Mouse (Mus musculus): ENCODE data around the gene Mta3. TPM values are rescaled to one million over a fixed set of nuclear protein-coding genes. Genes with fewer than 3 reads are reported as not detected.

The Mta3 gene
- polyA plus RNA-seq, 1 experiment from 2014 or later: 44.5 TPM

- ATAC-seq (replicated peaks; ENCODE audit: insufficient number of reproducible peaks, low FRiP score, low TSS enrichment, low read depth) (no peak), DNase-seq (ENCODE audit: low spot score) (no peak)
- Histone ChIP-seq H3K27me3 (ENCODE audit: control insufficient read depth, insufficient read depth, low read length) (no peaks in the 10 kb centered on the region), H3K9ac (replicated peaks; ENCODE audit: low read length) (no peak overlapping the region), H3K9me3 (replicated peaks; ENCODE audit: control insufficient read depth, low read length) (no peaks in the 10 kb centered on the region), H3K36me3 (replicated peaks; ENCODE audit: control insufficient read depth, insufficient read depth, low read depth, low read length) (no peaks in the 10 kb centered on the region), H3K27ac (replicated peaks; ENCODE audit: low read depth, low read length) (no peak overlapping the region), H3K4me3 (ENCODE audit: low read depth, low read length) (no peak overlapping the region), H3K4me2 (ENCODE audit: low read depth, low read length) (no peak overlapping the region), H3K4me1 (ENCODE audit: control insufficient read depth, insufficient read depth, low read length) (no peaks in the 10 kb centered on the region)
- WGBS: 92% methylated on average over 6 of the region's 6 CpGs
Observed at GRCm38 (mm10) chr17:83730123-83730522, 24.2 kb downstream of the Mta3 start.

GRCm38 (mm10) chr17:83732166-83732629, 26.2 kb downstream of the Mta3 start:
- H3K27ac ChIP-seq (replicated peaks; ENCODE audit: low read depth, low read length): no peak overlapping the region
- 58% methylated on average over 10 of the region's 10 CpGs for WGBS
- H3K4me2 ChIP-seq (ENCODE audit: low read depth, low read length): no peak overlapping the region
- no peak overlapping the region for H3K4me3 ChIP-seq (ENCODE audit: low read depth, low read length)
- H3K4me1 ChIP-seq (ENCODE audit: control insufficient read depth, insufficient read depth, low read length): no peaks in the 10 kb centered on the region
- no peaks in the 10 kb centered on the region for H3K27me3 ChIP-seq (ENCODE audit: control insufficient read depth, insufficient read depth, low read length)
- no peaks in the 10 kb centered on the region for H3K36me3 ChIP-seq (replicated peaks; ENCODE audit: control insufficient read depth, insufficient read depth, low read depth, low read length)
- no peaks in the 10 kb centered on the region for H3K9me3 ChIP-seq (replicated peaks; ENCODE audit: control insufficient read depth, low read length)
- ATAC-seq (replicated peaks; ENCODE audit: insufficient number of reproducible peaks, low FRiP score, low TSS enrichment, low read depth) (no peak), DNase-seq (ENCODE audit: low spot score) (peak; percentile 15)
- H3K9ac ChIP-seq (replicated peaks; ENCODE audit: low read length): no peak overlapping the region

DNA sequence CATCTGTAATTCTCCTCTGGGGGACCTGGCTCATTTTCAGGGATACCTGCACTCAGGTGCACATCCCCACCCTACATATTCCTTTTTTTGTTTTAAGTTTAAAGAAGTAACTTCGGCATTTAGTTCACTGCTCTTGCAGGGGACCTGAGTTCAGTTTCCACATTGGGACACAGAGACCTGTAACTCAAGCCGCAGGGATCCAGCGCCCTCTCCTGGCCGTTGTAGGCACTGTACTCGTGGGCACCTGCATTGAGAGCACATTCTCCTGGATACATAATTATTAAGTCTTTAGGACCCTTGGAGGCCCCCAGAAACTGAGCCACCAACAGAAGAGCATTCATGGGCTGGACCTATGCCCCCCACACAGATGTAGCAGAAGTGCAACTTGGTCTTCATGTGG, 26.8 kb downstream of the Mta3 start:
- no peak overlapping the region for H3K4me3 ChIP-seq (ENCODE audit: low read depth, low read length)
- DNase-seq (ENCODE audit: low spot score): peak; percentile 66
- no peaks in the 10 kb centered on the region for H3K4me1 ChIP-seq (ENCODE audit: control insufficient read depth, insufficient read depth, low read length)
- no peak overlapping the region for H3K9ac ChIP-seq (replicated peaks; ENCODE audit: low read length)
- H3K27me3 ChIP-seq (ENCODE audit: control insufficient read depth, insufficient read depth, low read length): no peaks in the 10 kb centered on the region
- no peaks in the 10 kb centered on the region for H3K36me3 ChIP-seq (replicated peaks; ENCODE audit: control insufficient read depth, insufficient read depth, low read depth, low read length)
- no peaks in the 10 kb centered on the region for H3K9me3 ChIP-seq (replicated peaks; ENCODE audit: control insufficient read depth, low read length)
- no peak overlapping the region for H3K27ac ChIP-seq (replicated peaks; ENCODE audit: low read depth, low read length)
- no peak overlapping the region for H3K4me2 ChIP-seq (ENCODE audit: low read depth, low read length)
- WGBS: 40% methylated on average over 5 of the region's 5 CpGs
- no peak for ATAC-seq (replicated peaks; ENCODE audit: insufficient number of reproducible peaks, low FRiP score, low TSS enrichment, low read depth)

- 92% methylated on average over 9 of the region's 9 CpGs for WGBS
- Histone ChIP-seq H3K9ac (replicated peaks; ENCODE audit: low read length) (no peak overlapping the region), H3K9me3 (replicated peaks; ENCODE audit: control insufficient read depth, low read length) (no peaks in the 10 kb centered on the region), H3K4me2 (ENCODE audit: low read depth, low read length) (no peak overlapping the region), H3K27ac (replicated peaks; ENCODE audit: low read depth, low read length) (no peak overlapping the region), H3K27me3 (ENCODE audit: control insufficient read depth, insufficient read depth, low read length) (no peaks in the 10 kb centered on the region), H3K4me3 (ENCODE audit: low read depth, low read length) (no peak overlapping the region), H3K36me3 (replicated peaks; ENCODE audit: control insufficient read depth, insufficient read depth, low read depth, low read length) (no peaks in the 10 kb centered on the region), H3K4me1 (ENCODE audit: control insufficient read depth, insufficient read depth, low read length) (no peaks in the 10 kb centered on the region)
- ATAC-seq (replicated peaks; ENCODE audit: insufficient number of reproducible peaks, low FRiP score, low TSS enrichment, low read depth): no peak
- no peak for DNase-seq (ENCODE audit: low spot score)
Observed at GRCm38 (mm10) chr17:83736701-83737100, 30.7 kb downstream of the Mta3 start.

- Histone ChIP-seq H3K27ac (replicated peaks; ENCODE audit: low read depth, low read length) (no peak overlapping the region), H3K27me3 (ENCODE audit: control insufficient read depth, insufficient read depth, low read length) (no peaks in the 10 kb centered on the region), H3K9me3 (replicated peaks; ENCODE audit: control insufficient read depth, low read length) (no peaks in the 10 kb centered on the region), H3K9ac (replicated peaks; ENCODE audit: low read length) (no peak overlapping the region), H3K36me3 (replicated peaks; ENCODE audit: control insufficient read depth, insufficient read depth, low read depth, low read length) (no peaks in the 10 kb centered on the region), H3K4me3 (ENCODE audit: low read depth, low read length) (no peak overlapping the region), H3K4me2 (ENCODE audit: low read depth, low read length) (no peak overlapping the region), H3K4me1 (ENCODE audit: control insufficient read depth, insufficient read depth, low read length) (no peaks in the 10 kb centered on the region)
- DNase-seq (ENCODE audit: low spot score) (no peak), ATAC-seq (replicated peaks; ENCODE audit: insufficient number of reproducible peaks, low FRiP score, low TSS enrichment, low read depth) (no peak)
- 91% methylated on average over 8 of the region's 8 CpGs for WGBS
Observed at GRCm38 (mm10) chr17:83737775-83738174, 31.8 kb downstream of the Mta3 start.

DNA sequence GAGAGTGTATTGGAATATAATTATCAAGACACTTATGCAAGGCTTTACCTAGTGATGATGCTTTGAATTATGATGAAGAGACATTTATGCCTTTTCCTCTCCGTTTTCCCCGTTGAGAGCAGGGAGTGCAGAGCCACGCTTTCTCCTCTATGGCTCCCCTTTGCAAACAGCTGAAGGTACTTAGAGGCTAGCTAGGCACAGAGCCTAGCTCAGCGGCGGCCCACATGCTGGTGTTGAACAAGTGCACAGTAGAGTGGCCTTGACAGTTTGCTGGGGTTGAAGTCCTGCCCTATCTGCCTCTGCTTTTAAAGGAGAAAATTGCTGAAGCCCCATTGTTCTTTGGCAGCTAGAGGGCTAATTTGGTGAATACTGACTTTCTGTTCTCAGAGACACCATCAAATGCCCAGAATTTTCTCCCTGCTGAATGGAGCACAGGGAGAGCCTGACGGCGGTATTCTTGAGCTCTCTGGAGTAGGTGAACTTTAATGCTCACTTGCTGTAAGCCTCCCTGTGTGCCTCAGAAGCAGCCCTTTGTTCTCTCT, 34.2 kb downstream of the Mta3 start:
- Histone ChIP-seq H3K9me3 (replicated peaks; ENCODE audit: control insufficient read depth, low read length) (no peaks in the 10 kb centered on the region), H3K27ac (replicated peaks; ENCODE audit: low read depth, low read length) (no peak overlapping the region), H3K36me3 (replicated peaks; ENCODE audit: control insufficient read depth, insufficient read depth, low read depth, low read length) (no peaks in the 10 kb centered on the region), H3K4me3 (ENCODE audit: low read depth, low read length) (no peak overlapping the region), H3K4me2 (ENCODE audit: low read depth, low read length) (no peak overlapping the region), H3K27me3 (ENCODE audit: control insufficient read depth, insufficient read depth, low read length) (no peaks in the 10 kb centered on the region), H3K4me1 (ENCODE audit: control insufficient read depth, insufficient read depth, low read length) (no peaks in the 10 kb centered on the region), H3K9ac (replicated peaks; ENCODE audit: low read length) (no peak overlapping the region)
- WGBS: 76% methylated on average over 7 of the region's 7 CpGs
- ATAC-seq (replicated peaks; ENCODE audit: insufficient number of reproducible peaks, low FRiP score, low TSS enrichment, low read depth) (no peak), DNase-seq (ENCODE audit: low spot score) (no peak)

DNA sequence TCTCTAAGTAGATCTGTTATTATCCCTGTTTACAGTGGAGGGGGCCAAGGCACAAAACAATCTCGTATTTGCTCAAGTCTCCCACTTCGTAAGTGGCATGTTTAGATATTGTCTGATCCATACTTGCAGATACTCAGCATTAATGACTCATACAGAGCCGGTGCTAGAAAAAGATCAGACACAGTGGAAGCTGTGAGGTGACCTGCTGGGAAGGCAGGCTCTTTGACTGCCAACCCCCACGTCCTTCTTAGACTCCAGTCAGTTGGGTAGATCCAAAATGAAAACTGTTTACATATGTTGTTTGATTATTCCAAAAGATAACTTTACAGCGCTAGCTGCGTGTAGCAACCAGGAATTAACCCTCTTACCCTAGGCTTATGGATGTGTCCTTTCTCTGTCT, 35.3 kb downstream of the Mta3 start:
- Histone ChIP-seq H3K27me3 (ENCODE audit: control insufficient read depth, insufficient read depth, low read length) (no peaks in the 10 kb centered on the region), H3K27ac (replicated peaks; ENCODE audit: low read depth, low read length) (no peak overlapping the region), H3K9ac (replicated peaks; ENCODE audit: low read length) (no peak overlapping the region), H3K36me3 (replicated peaks; ENCODE audit: control insufficient read depth, insufficient read depth, low read depth, low read length) (no peaks in the 10 kb centered on the region), H3K4me3 (ENCODE audit: low read depth, low read length) (no peak overlapping the region), H3K4me1 (ENCODE audit: control insufficient read depth, insufficient read depth, low read length) (no peaks in the 10 kb centered on the region), H3K4me2 (ENCODE audit: low read depth, low read length) (no peak overlapping the region), H3K9me3 (replicated peaks; ENCODE audit: control insufficient read depth, low read length) (no peaks in the 10 kb centered on the region)
- DNase-seq (ENCODE audit: low spot score) (no peak), ATAC-seq (replicated peaks; ENCODE audit: insufficient number of reproducible peaks, low FRiP score, low TSS enrichment, low read depth) (no peak)
- WGBS: 81% methylated on average over 6 of the region's 6 CpGs

DNA sequence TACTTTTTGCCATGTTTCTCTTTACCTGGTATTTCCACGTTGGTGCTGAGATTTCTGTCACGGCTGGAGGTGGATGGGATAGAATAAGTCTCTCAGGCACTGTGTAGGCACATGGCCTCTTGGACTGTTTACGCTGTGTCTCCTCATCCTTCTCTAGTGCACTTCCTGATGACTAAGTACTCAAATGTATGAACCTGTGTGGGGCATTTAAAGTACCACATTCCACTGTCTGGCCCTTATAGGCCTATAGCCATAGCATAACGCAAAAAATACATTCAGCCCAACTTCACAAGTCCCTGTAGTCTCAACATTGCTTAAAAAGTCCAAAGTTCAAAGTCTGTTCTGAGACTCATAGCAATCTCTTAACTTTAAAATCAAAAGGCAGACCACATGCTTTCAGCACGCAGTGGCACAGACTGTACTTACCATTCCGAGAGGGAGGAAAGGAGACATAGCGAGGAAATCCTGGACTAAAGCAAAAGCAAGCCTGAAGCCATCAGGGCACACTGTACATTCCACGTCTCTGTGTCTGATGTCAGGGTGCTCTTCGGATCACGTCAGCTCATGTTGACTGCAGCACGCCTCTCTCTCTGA, 38.4 kb downstream of the Mta3 start:
- Histone ChIP-seq H3K4me2 (ENCODE audit: low read depth, low read length) (no peak overlapping the region), H3K9ac (replicated peaks; ENCODE audit: low read length) (no peak overlapping the region), H3K9me3 (replicated peaks; ENCODE audit: control insufficient read depth, low read length) (no peaks in the 10 kb centered on the region), H3K36me3 (replicated peaks; ENCODE audit: control insufficient read depth, insufficient read depth, low read depth, low read length) (no peaks in the 10 kb centered on the region), H3K27me3 (ENCODE audit: control insufficient read depth, insufficient read depth, low read length) (no peaks in the 10 kb centered on the region), H3K4me1 (ENCODE audit: control insufficient read depth, insufficient read depth, low read length) (no peaks in the 10 kb centered on the region), H3K27ac (replicated peaks; ENCODE audit: low read depth, low read length) (no peak overlapping the region), H3K4me3 (ENCODE audit: low read depth, low read length) (no peak overlapping the region)
- WGBS: 91% methylated on average over 11 of the region's 11 CpGs
- DNase-seq (ENCODE audit: low spot score) (no peak), ATAC-seq (replicated peaks; ENCODE audit: insufficient number of reproducible peaks, low FRiP score, low TSS enrichment, low read depth) (no peak)

Data from embryonic facial prominence, embryonic 11.5 days (tissue).